Mouse (Mus musculus) C2C12 (cell line): ENCODE data around the gene Hist3h2ba.

Source experiments
- CEBPB ChIP-seq: IDR thresholded peaks from one replicate; pipeline ENCODE4 v1.6.1; 2011; ENCODE audit warnings: low read depth, mild to moderate bottlenecking, control low read depth, moderate library complexity
- CTCF ChIP-seq: IDR thresholded peaks from one replicate; pipeline ENCODE4 v1.5.1; 2011; ENCODE audit not compliant: control insufficient read depth, insufficient read depth, insufficient read length
- MAX ChIP-seq: IDR thresholded peaks from one replicate; pipeline ENCODE4 v1.6.1; 2011; ENCODE audit warnings: mild to moderate bottlenecking, control low read depth
- MYOG ChIP-seq: IDR thresholded peaks from one replicate; pipeline ENCODE4 v1.6.1; 2011; ENCODE audit not compliant: control insufficient read depth, insufficient read length; ENCODE audit errors: extremely low read depth
- USF1 ChIP-seq: IDR thresholded peaks from one replicate; pipeline ENCODE4 v1.6.1; 2011; ENCODE audit warnings: low read depth, mild to moderate bottlenecking, control low read depth, moderate library complexity

DNA sequence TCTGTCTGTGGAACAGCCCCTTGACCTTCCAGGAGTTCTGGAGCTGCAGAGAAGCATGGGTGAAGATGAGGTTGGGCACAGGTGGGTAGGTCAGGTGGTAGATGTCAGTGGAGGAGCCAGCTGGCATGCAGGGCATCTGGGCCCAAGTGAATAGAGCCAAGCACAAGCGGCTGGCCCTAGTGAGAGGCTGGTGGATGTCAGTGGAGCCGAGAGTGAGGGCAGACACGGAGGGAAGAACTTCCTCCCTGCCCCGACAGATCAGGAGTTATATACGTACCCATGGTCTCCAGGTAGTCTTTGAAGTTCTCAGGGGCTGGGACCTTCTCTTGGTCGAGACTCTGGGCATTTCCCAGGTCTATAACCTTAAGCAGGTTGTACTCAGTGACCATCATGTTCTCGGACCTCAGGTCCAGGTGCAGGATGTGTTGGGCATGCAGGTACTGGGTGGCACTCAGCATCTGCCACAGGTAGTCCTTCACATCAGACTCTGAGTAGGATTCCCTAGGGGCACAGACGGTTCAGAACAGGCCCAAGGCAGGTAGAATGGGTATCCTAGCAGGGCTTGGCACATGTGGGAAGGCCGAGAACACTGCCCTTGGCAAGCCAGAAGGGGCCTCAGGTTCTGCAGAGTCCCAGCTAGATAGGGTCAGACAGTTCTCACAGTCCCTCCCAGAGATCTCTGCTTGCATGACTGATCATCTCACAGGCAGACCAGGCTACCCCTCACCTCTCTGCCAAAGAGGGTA, 46.5 kb downstream of the Hist3h2ba start:
- TF ChIP-seq MAX (no peak), CTCF (no peak), USF1 (no peak), MYOG (no peak), CEBPB (no peak)
